Mouse (Mus musculus): Measurements from ENCODE around the gene Stox2. TPM values are rescaled to one million over a fixed set of nuclear protein-coding genes. Genes with fewer than 3 reads are reported as not detected.

The Stox2 gene
- polyA plus RNA-seq, 1 experiment from 2014 or later = 50.5 TPM

- no peak for ATAC-seq (ENCODE audit: low FRiP score)
- no peaks in the 10 kb centered on the region for H3K27me3 ChIP-seq
- H3K27ac ChIP-seq = peak overlapping the region; percentile 86
- peak overlapping the region; percentile 85 for H3K4me2 ChIP-seq
- peak overlapping the region; percentile 100 for H3K9ac ChIP-seq
- H3K4me3 ChIP-seq (replicated peaks) = peak overlapping the region; percentile 98
- peaks cover 66% of the 10 kb centered on the region for H3K4me1 ChIP-seq
- H3K9me3 ChIP-seq = no peaks in the 10 kb centered on the region
- WGBS = 26% methylated on average over 21 of the region's 21 CpGs
- 0 out of 2 replicates have a peak, but pooled peaks cover 2% of the 10 kb centered on the region for H3K36me3 ChIP-seq (replicated peaks)
These were observed 161.5 kb downstream of the Stox2 start for GRCm38 (mm10) chr8:47284329-47285326.

- ATAC-seq (ENCODE audit: low FRiP score) = no peak
- peaks cover 88% of the 10 kb centered on the region for H3K4me1 ChIP-seq
- 77% methylated on average over 10 of the region's 10 CpGs for WGBS
These were observed 166.3 kb downstream of the Stox2 start for GRCm38 (mm10) chr8:47279898-47280297.

GRCm38 (mm10) chr8:47278211-47278610 lies 168.0 kb downstream of the Stox2 start:
- Histone ChIP-seq H3K4me1 (peaks cover 81% of the 10 kb centered on the region), H3K4me3 (replicated peaks) (no peak overlapping the region), H3K9ac (no peak overlapping the region), H3K9me3 (no peaks in the 10 kb centered on the region), H3K4me2 (no peak overlapping the region), H3K27me3 (no peaks in the 10 kb centered on the region), H3K36me3 (replicated peaks) (0 out of 2 replicates have a peak, but pooled peaks cover 2% of the 10 kb centered on the region), H3K27ac (no peak overlapping the region)
- no peak for ATAC-seq (ENCODE audit: low FRiP score)
- WGBS = 88% methylated on average over 3 of the region's 3 CpGs

More at GRCm38 (mm10) chr8:47279898-47280297, 166.3 kb downstream of the Stox2 start:
- Histone ChIP-seq H3K36me3 (replicated peaks) (0 out of 2 replicates have a peak, but pooled peaks cover 2% of the 10 kb centered on the region), H3K9me3 (no peaks in the 10 kb centered on the region), H3K27me3 (no peaks in the 10 kb centered on the region), H3K27ac (no peak overlapping the region), H3K4me2 (no peak overlapping the region), H3K4me3 (replicated peaks) (no peak overlapping the region), H3K9ac (no peak overlapping the region)

- H3K27ac ChIP-seq = peak overlapping the region; percentile 48; the same call in 1 of the 2 replicates
- H3K4me2 ChIP-seq = no peak overlapping the region
- H3K36me3 ChIP-seq (replicated peaks) = no peaks in the 10 kb centered on the region
- H3K9ac ChIP-seq = no peak overlapping the region
- 83% methylated on average over 6 of the region's 6 CpGs for WGBS
- no peaks in the 10 kb centered on the region for H3K9me3 ChIP-seq
- H3K27me3 ChIP-seq = no peaks in the 10 kb centered on the region
- ATAC-seq (ENCODE audit: low FRiP score) = no peak
- H3K4me3 ChIP-seq (replicated peaks) = no peak overlapping the region
- peaks cover 51% of the 10 kb centered on the region for H3K4me1 ChIP-seq
These were observed 177.2 kb downstream of the Stox2 start for GRCm38 (mm10) chr8:47268931-47269330.

- H3K27ac ChIP-seq = peak overlapping the region; percentile 48
- H3K27me3 ChIP-seq = no peaks in the 10 kb centered on the region
- 81% methylated on average over 21 of the region's 21 CpGs for WGBS
- H3K36me3 ChIP-seq (replicated peaks) = no peaks in the 10 kb centered on the region
- H3K4me3 ChIP-seq (replicated peaks) = no peak overlapping the region
- no peaks in the 10 kb centered on the region for H3K9me3 ChIP-seq
- ATAC-seq (ENCODE audit: low FRiP score) = 0 out of 2 replicates have a peak, but pooled peaks have one; percentile 31
- no peak overlapping the region for H3K9ac ChIP-seq
- peaks cover 55% of the 10 kb centered on the region for H3K4me1 ChIP-seq
- H3K4me2 ChIP-seq = no peak overlapping the region
These were observed 177.9 kb downstream of the Stox2 start for GRCm38 (mm10) chr8:47268062-47268822.

- Histone ChIP-seq H3K9ac (no peak overlapping the region), H3K4me3 (replicated peaks) (no peak overlapping the region), H3K4me1 (peaks cover 76% of the 10 kb centered on the region), H3K27ac (peak overlapping the region; percentile 54), H3K4me2 (peak overlapping the region; percentile 13; the same call in 1 of the 2 replicates), H3K9me3 (no peaks in the 10 kb centered on the region), H3K27me3 (no peaks in the 10 kb centered on the region), H3K36me3 (replicated peaks) (no peaks in the 10 kb centered on the region)
- ATAC-seq (ENCODE audit: low FRiP score) = peak; percentile 16; the same call in 1 of the 2 replicates
- WGBS = 25% methylated on average over 17 of the region's 17 CpGs
These were observed 182.9 kb downstream of the Stox2 start for GRCm38 (mm10) chr8:47263070-47263843.

GRCm38 (mm10) chr8:47260751-47261474 lies 185.2 kb downstream of the Stox2 start:
- WGBS = 39% methylated on average over 12 of the region's 12 CpGs
- Histone ChIP-seq H3K9ac (no peak overlapping the region), H3K27me3 (no peaks in the 10 kb centered on the region), H3K4me1 (peaks cover 64% of the 10 kb centered on the region), H3K36me3 (replicated peaks) (no peaks in the 10 kb centered on the region), H3K4me2 (no peak overlapping the region), H3K9me3 (no peaks in the 10 kb centered on the region), H3K4me3 (replicated peaks) (no peak overlapping the region), H3K27ac (peak overlapping the region; percentile 31; the same call in 1 of the 2 replicates)
- ATAC-seq (ENCODE audit: low FRiP score) = peak; percentile 51

GRCm38 (mm10) chr8:47250832-47251231 lies 195.3 kb downstream of the Stox2 start:
- Histone ChIP-seq H3K9ac (no peak overlapping the region), H3K27me3 (no peaks in the 10 kb centered on the region), H3K4me1 (peaks cover 56% of the 10 kb centered on the region), H3K4me2 (no peak overlapping the region), H3K36me3 (replicated peaks) (no peaks in the 10 kb centered on the region), H3K27ac (no peak overlapping the region), H3K9me3 (no peaks in the 10 kb centered on the region), H3K4me3 (replicated peaks) (no peak overlapping the region)
- ATAC-seq (ENCODE audit: low FRiP score) = no peak
- 86% methylated on average over 4 of the region's 4 CpGs for WGBS

GRCm38 (mm10) chr8:47245116-47245515 lies 201.0 kb downstream of the Stox2 start:
- no peak for ATAC-seq (ENCODE audit: low FRiP score)
- 45% methylated on average over 4 of the region's 4 CpGs for WGBS
- H3K4me3 ChIP-seq (replicated peaks) = no peak overlapping the region
- H3K36me3 ChIP-seq (replicated peaks) = no peaks in the 10 kb centered on the region
- no peaks in the 10 kb centered on the region for H3K9me3 ChIP-seq
- no peaks in the 10 kb centered on the region for H3K27me3 ChIP-seq
- H3K4me1 ChIP-seq = peaks cover 73% of the 10 kb centered on the region
- H3K4me2 ChIP-seq = no peak overlapping the region
- H3K9ac ChIP-seq = no peak overlapping the region
- H3K27ac ChIP-seq = peak overlapping the region; percentile 95

GRCm38 (mm10) chr8:47244202-47244601 lies 202.0 kb downstream of the Stox2 start:
- 83% methylated on average over 15 of the region's 15 CpGs for WGBS
- Histone ChIP-seq H3K4me1 (peaks cover 82% of the 10 kb centered on the region), H3K36me3 (replicated peaks) (no peaks in the 10 kb centered on the region), H3K9me3 (no peaks in the 10 kb centered on the region), H3K4me2 (peak overlapping the region; percentile 60), H3K27me3 (no peaks in the 10 kb centered on the region), H3K4me3 (replicated peaks) (peak overlapping the region; percentile 30; the same call in 1 of the 2 replicates), H3K9ac (peak overlapping the region; percentile 33; the same call in 1 of the 2 replicates), H3K27ac (peak overlapping the region; percentile 95)
- no peak for ATAC-seq (ENCODE audit: low FRiP score)

- 33% methylated on average over 12 of the region's 12 CpGs for WGBS
- Histone ChIP-seq H3K9me3 (no peaks in the 10 kb centered on the region), H3K27ac (peak overlapping the region; percentile 95), H3K27me3 (no peaks in the 10 kb centered on the region), H3K4me3 (replicated peaks) (peak overlapping the region; percentile 30), H3K9ac (peak overlapping the region; percentile 33; the same call in 1 of the 2 replicates), H3K4me1 (peaks cover 84% of the 10 kb centered on the region), H3K36me3 (replicated peaks) (no peaks in the 10 kb centered on the region), H3K4me2 (peak overlapping the region; percentile 60)
- ATAC-seq (ENCODE audit: low FRiP score) = no peak
These were observed 202.5 kb downstream of the Stox2 start for GRCm38 (mm10) chr8:47243631-47244030.
